Mouse (Mus musculus): ENCODE results near the gene Scaper. TPM values are rescaled to one million over a fixed set of nuclear protein-coding genes. Genes with fewer than 3 reads are reported as not detected.

The Scaper gene
- 7.8 and 8.3 TPM in 2 replicates for polyA plus RNA-seq (2021; fragmentation: Nextera tagmentation)
- long read RNA-seq, experiment 1, full-length matches to known transcripts, result 2 of 54 reads
- long read RNA-seq, experiment 1, partial matches to known transcripts, result 47 of 54 reads
- long read RNA-seq, experiment 1, other reads (novel, unspliced or antisense), result 5 of 54 reads
- long read RNA-seq, experiment 2, full-length matches to known transcripts, result 30 of 86 reads
- long read RNA-seq, experiment 2, partial matches to known transcripts, result 48 of 86 reads
- long read RNA-seq, experiment 2, other reads (novel, unspliced or antisense), result 8 of 86 reads

GRCm38 (mm10) chr9:55937664-55938617 is at the start of gene Scaper:
Gene Scaper, minus strand, starts transcription at chr9:55938119.

GRCm38 (mm10) chr9:55538377-55538776 is 399.5 kb downstream of the Scaper start, which contains the start of gene Isl2:
Gene Isl2, plus strand, starts transcription at chr9:55538672.

GRCm38 (mm10) chr9:55512027-55512543 is 425.8 kb downstream of the Scaper start, which contains the start of gene Etfa:
Gene Etfa, minus strand, starts transcription at chr9:55512243.

Other genes starting within 250 kb of the Scaper start
- gene 4930563M21Rik, start 72.4 kb upstream of the Scaper start, polyA plus RNA-seq (2021; fragmentation: Nextera tagmentation), result not detected in 2 replicates
- 143 and 154 TPM in 2 replicates for gene Rcn2, start 103.7 kb upstream of the Scaper start, polyA plus RNA-seq (2021; fragmentation: Nextera tagmentation)
- gene Pstpip1, start 151.8 kb upstream of the Scaper start, polyA plus RNA-seq (2021; fragmentation: Nextera tagmentation), result 1.1 and 2.2 TPM in 2 replicates
- gene Tspan3, start 227.4 kb upstream of the Scaper start, polyA plus RNA-seq (2021; fragmentation: Nextera tagmentation), result 792 and 815 TPM in 2 replicates

Data from layer of hippocampus, adult 6 months (tissue).